Mouse (Mus musculus): ENCODE data around the gene Sh3bgrl. TPM values are rescaled to one million over a fixed set of nuclear protein-coding genes. Genes with fewer than 3 reads are reported as not detected.

Sh3bgrl gene
- polyA plus RNA-seq, 1 experiment from 2014 or later: 115 TPM

DNA sequence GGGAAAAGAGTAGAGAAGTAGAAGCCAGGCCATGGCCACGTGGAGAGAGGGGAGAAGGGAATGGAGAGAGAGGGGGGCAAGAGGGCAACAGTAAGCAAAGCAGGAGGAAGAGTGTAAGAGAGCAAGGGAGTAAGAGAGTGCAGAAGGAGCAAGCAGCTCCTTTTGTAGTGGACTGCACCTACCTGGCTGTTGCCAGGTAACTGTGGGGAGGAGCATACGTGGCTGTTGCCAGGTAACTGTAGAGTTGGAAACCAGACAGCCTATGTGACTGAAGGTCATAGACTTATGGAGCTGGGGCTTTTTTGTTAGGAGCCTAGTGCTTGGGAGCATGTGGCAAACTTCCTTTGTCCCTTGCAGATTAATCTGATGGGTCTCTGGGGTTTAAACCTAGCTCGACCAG lies 80.3 kb downstream of the Sh3bgrl start:
- DNase-seq (ENCODE audit: low spot score): no peak
- Histone ChIP-seq H3K9ac (ENCODE audit: low read length) (no peak overlapping the region), H3K9me3 (ENCODE audit: control insufficient read depth, low read length) (no peaks in the 10 kb centered on the region), H3K4me3 (ENCODE audit: low read depth, low read length) (no peak overlapping the region), H3K27ac (ENCODE audit: low read depth) (no peak overlapping the region), H3K27me3 (replicated peaks; ENCODE audit: control insufficient read depth, insufficient read depth, low read length) (no peaks in the 10 kb centered on the region), H3K36me3 (ENCODE audit: control insufficient read depth, insufficient read depth, low read length) (no peaks in the 10 kb centered on the region), H3K4me1 (replicated peaks; ENCODE audit: control insufficient read depth, insufficient read depth, low read length) (no peaks in the 10 kb centered on the region), H3K4me2 (ENCODE audit: low read length) (no peak overlapping the region)
- ATAC-seq (replicated peaks; ENCODE audit: low FRiP score, low TSS enrichment, low read depth): peak; percentile 74
- WGBS: 35% methylated on average over 3 of the region's 3 CpGs

DNA sequence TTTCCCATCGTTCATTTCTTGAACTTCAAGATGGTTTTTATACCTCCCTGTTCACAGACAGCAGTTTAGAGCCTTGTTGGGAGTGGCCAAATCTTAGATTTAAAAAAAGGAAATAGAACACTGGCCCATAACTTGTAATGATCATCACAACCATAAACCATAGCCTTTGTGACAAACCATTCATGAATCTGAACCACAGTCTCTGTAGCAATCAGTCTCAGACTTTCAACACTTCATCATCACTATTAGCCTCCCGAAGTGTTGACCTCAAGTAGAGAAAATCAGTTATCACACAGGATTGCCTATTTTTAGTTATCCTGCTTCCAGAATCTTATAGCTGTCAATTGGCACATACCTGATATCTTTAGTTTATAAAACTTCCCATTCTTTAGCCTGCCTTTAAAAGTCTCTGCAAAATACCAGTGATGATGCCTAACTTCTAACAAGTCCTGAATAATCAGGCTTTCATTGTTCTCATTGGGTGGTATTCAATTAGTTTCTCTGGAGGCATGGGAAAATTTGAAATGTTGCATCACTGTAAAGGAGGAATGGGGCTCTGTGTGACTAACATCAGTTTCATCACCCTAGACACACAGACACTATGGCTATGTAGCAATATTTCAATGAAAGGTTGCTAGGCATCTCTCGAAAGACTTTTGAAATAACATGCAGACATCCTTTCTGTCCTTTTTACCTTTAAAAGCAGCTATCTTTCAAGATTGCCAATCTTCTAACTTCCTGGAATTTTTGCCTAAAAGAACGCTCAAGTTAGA lies 89.7 kb downstream of the Sh3bgrl start:
- no peak overlapping the region for H3K4me3 ChIP-seq (ENCODE audit: low read depth, low read length)
- 80% methylated on average over 4 of the region's 4 CpGs for WGBS
- no peak overlapping the region for H3K27ac ChIP-seq (ENCODE audit: low read depth)
- no peaks in the 10 kb centered on the region for H3K27me3 ChIP-seq (replicated peaks; ENCODE audit: control insufficient read depth, insufficient read depth, low read length)
- H3K4me2 ChIP-seq (ENCODE audit: low read length): no peak overlapping the region
- H3K4me1 ChIP-seq (replicated peaks; ENCODE audit: control insufficient read depth, insufficient read depth, low read length): no peaks in the 10 kb centered on the region
- H3K9me3 ChIP-seq (ENCODE audit: control insufficient read depth, low read length): no peaks in the 10 kb centered on the region
- DNase-seq (ENCODE audit: low spot score): no peak
- ATAC-seq (replicated peaks; ENCODE audit: low FRiP score, low TSS enrichment, low read depth): no peak
- H3K36me3 ChIP-seq (ENCODE audit: control insufficient read depth, insufficient read depth, low read length): no peaks in the 10 kb centered on the region
- no peak overlapping the region for H3K9ac ChIP-seq (ENCODE audit: low read length)

DNA sequence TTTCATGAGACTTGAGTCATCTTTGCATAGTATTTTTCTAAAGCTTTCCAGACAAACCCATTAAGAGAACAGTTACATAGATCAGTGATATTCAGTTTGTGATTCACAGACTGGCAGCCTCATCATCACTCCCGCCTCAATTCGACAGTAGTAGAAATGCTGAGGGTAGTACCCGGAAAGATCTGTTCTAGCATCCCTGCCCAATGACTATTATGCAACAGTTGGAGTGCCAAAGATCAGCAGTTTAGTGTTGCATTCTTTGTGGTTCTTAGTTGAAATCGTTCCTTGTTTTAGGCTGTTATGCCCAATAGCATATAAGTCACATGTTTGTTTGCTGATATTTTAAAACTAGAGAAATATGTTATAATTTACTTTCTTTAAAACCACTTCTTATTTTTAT lies 94.4 kb downstream of the Sh3bgrl start:
- DNase-seq (ENCODE audit: low spot score): no peak
- Histone ChIP-seq H3K9me3 (ENCODE audit: control insufficient read depth, low read length) (no peaks in the 10 kb centered on the region), H3K9ac (ENCODE audit: low read length) (no peak overlapping the region), H3K4me1 (replicated peaks; ENCODE audit: control insufficient read depth, insufficient read depth, low read length) (no peaks in the 10 kb centered on the region), H3K27ac (ENCODE audit: low read depth) (no peak overlapping the region), H3K4me3 (ENCODE audit: low read depth, low read length) (no peak overlapping the region), H3K27me3 (replicated peaks; ENCODE audit: control insufficient read depth, insufficient read depth, low read length) (no peaks in the 10 kb centered on the region), H3K36me3 (ENCODE audit: control insufficient read depth, insufficient read depth, low read length) (no peaks in the 10 kb centered on the region), H3K4me2 (ENCODE audit: low read length) (no peak overlapping the region)
- ATAC-seq (replicated peaks; ENCODE audit: low FRiP score, low TSS enrichment, low read depth): no peak
- 84% methylated on average over 4 of the region's 4 CpGs for WGBS

DNA sequence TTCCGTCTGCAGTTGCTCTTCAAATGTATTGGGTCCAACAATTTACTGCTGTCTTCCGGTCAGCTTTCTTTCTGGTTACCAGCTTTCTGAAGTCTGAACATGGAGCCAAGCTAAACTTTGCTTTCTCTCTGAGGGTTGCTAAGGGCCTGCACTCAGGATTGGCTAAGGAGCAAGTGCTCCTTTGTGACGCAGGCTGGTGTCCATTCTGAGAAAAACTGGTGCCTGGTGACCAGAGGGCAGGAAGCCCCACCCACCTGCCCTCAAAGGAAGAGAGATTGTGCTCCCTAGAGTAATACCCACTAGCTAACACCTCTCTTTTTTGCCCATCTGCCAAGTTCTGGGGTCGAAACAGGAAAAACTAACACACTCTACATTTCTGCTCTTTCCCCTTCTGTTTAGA lies 95.8 kb downstream of the Sh3bgrl start:
- ATAC-seq (replicated peaks; ENCODE audit: low FRiP score, low TSS enrichment, low read depth): no peak
- no peak overlapping the region for H3K9ac ChIP-seq (ENCODE audit: low read length)
- H3K4me3 ChIP-seq (ENCODE audit: low read depth, low read length): no peak overlapping the region
- H3K9me3 ChIP-seq (ENCODE audit: control insufficient read depth, low read length): no peaks in the 10 kb centered on the region
- no peaks in the 10 kb centered on the region for H3K36me3 ChIP-seq (ENCODE audit: control insufficient read depth, insufficient read depth, low read length)
- H3K4me2 ChIP-seq (ENCODE audit: low read length): no peak overlapping the region
- 62% methylated on average over 4 of the region's 4 CpGs for WGBS
- no peak for DNase-seq (ENCODE audit: low spot score)
- H3K4me1 ChIP-seq (replicated peaks; ENCODE audit: control insufficient read depth, insufficient read depth, low read length): no peaks in the 10 kb centered on the region
- H3K27ac ChIP-seq (ENCODE audit: low read depth): no peak overlapping the region
- H3K27me3 ChIP-seq (replicated peaks; ENCODE audit: control insufficient read depth, insufficient read depth, low read length): no peaks in the 10 kb centered on the region

DNA sequence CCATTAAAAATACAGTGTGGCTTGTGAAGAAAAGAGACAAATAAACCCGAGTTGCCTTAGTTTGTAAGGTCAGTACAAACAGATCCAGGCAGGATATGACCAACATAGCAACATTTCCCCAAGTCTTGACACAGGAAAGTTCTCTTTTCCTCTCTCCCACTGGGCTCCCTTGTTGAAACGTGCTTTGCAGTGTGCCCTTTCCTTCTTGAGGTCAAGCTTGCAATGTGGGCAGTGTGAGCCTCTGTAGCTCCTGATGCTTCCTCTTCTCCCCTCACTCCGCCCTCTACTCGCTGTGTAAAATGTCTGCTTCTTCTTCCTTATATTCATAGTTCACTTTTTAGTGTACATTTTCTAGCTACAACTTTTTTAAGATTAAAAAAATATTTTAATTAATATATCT lies 96.3 kb downstream of the Sh3bgrl start:
- 60% methylated on average over 4 of the region's 4 CpGs for WGBS
- no peaks in the 10 kb centered on the region for H3K4me1 ChIP-seq (replicated peaks; ENCODE audit: control insufficient read depth, insufficient read depth, low read length)
- ATAC-seq (replicated peaks; ENCODE audit: low FRiP score, low TSS enrichment, low read depth) (no peak), DNase-seq (ENCODE audit: low spot score) (no peak)
- H3K9me3 ChIP-seq (ENCODE audit: control insufficient read depth, low read length): no peaks in the 10 kb centered on the region
- no peak overlapping the region for H3K4me3 ChIP-seq (ENCODE audit: low read depth, low read length)
- H3K4me2 ChIP-seq (ENCODE audit: low read length): no peak overlapping the region
- H3K36me3 ChIP-seq (ENCODE audit: control insufficient read depth, insufficient read depth, low read length): no peaks in the 10 kb centered on the region
- H3K9ac ChIP-seq (ENCODE audit: low read length): no peak overlapping the region
- no peak overlapping the region for H3K27ac ChIP-seq (ENCODE audit: low read depth)
- no peaks in the 10 kb centered on the region for H3K27me3 ChIP-seq (replicated peaks; ENCODE audit: control insufficient read depth, insufficient read depth, low read length)

DNA sequence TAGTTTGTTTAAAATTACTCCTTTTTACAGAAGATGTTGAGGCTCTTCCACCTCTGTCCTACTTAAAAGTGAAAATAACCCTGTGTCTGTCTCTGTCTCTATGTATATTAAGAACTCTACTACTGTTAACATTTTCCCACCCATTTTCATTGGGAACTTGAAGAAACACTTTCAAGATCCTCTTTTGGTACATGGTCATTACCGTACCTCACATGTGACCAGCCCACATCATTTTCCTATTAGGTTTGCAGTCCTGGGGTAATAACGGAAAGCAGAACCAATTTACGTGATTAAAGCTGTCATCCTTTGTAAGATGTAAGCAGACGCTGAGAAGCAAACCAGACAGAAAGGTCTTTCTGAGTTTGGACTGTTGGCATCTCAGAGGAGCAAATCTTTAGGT lies 101.3 kb downstream of the Sh3bgrl start, which contains the start of gene Gm6377:
Gm6377 (plus strand) TSS at position 289 of the 400 bp plus-strand sequence.
- Histone ChIP-seq H3K27ac (ENCODE audit: low read depth) (no peak within 1 kb of the TSS), H3K4me3 (ENCODE audit: low read depth, low read length) (no peak within 1 kb of the TSS), H3K27me3 (replicated peaks; ENCODE audit: control insufficient read depth, insufficient read depth, low read length) (no peaks in the 10 kb centered on the region), H3K4me2 (ENCODE audit: low read length) (no peak within 1 kb of the TSS), H3K9me3 (ENCODE audit: control insufficient read depth, low read length) (no peaks in the 10 kb centered on the region), H3K4me1 (replicated peaks; ENCODE audit: control insufficient read depth, insufficient read depth, low read length) (no peaks in the 10 kb centered on the region), H3K9ac (ENCODE audit: low read length) (no peak within 1 kb of the TSS), H3K36me3 (ENCODE audit: control insufficient read depth, insufficient read depth, low read length) (no peaks in the 10 kb centered on the region)
- DNase-seq (ENCODE audit: low spot score): no peak
- ATAC-seq (replicated peaks; ENCODE audit: low FRiP score, low TSS enrichment, low read depth): no peak
- 46% methylated on average over 4 of the region's 4 CpGs for WGBS

DNA sequence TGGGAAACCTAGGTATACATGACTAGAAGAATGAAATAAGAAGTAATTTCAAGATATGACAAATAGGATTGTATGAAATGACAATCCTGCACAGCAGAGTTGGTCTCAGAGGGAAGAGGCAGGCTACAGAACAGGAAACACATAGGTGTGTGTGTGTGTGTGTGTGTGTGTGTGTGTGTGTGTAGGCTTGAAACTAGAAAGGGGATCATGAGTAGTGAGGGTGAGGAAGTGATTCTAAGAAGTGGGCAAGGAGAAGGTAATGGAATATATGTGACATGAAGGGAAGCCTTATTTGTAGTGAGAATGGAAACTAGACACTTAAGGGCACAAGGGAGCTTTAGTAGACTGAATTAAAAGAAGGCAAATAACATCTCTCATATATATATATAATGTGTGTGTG lies 112.7 kb downstream of the Sh3bgrl start:
- no peaks in the 10 kb centered on the region for H3K36me3 ChIP-seq (ENCODE audit: control insufficient read depth, insufficient read depth, low read length)
- no peak overlapping the region for H3K4me3 ChIP-seq (ENCODE audit: low read depth, low read length)
- H3K27ac ChIP-seq (ENCODE audit: low read depth): no peak overlapping the region
- H3K4me2 ChIP-seq (ENCODE audit: low read length): no peak overlapping the region
- no peak overlapping the region for H3K9ac ChIP-seq (ENCODE audit: low read length)
- no peak for ATAC-seq (replicated peaks; ENCODE audit: low FRiP score, low TSS enrichment, low read depth)
- H3K27me3 ChIP-seq (replicated peaks; ENCODE audit: control insufficient read depth, insufficient read depth, low read length): no peaks in the 10 kb centered on the region
- no peaks in the 10 kb centered on the region for H3K9me3 ChIP-seq (ENCODE audit: control insufficient read depth, low read length)
- DNase-seq (ENCODE audit: low spot score): no peak
- no peaks in the 10 kb centered on the region for H3K4me1 ChIP-seq (replicated peaks; ENCODE audit: control insufficient read depth, insufficient read depth, low read length)

DNA sequence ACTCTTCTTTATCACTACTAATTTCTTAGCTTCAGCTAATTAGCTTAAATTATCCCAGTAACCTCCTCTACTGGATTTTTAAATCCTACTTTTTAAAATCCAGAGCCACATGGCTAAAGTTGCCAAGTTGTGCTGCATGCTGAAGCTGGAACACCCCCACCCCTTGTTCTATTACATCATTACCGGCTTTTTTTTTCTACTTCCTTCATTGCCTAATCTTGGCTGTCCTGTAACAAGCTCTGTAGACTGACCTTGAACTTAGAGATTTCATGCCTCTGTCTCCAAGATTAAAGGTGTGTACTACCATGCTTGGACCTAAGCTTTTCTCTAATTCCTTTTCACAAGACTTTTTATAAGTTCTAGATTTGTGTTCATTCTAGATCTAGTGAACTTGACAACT lies 133.6 kb downstream of the Sh3bgrl start:
- H3K27me3 ChIP-seq (replicated peaks; ENCODE audit: control insufficient read depth, insufficient read depth, low read length): no peaks in the 10 kb centered on the region
- no peak overlapping the region for H3K4me2 ChIP-seq (ENCODE audit: low read length)
- ATAC-seq (replicated peaks; ENCODE audit: low FRiP score, low TSS enrichment, low read depth) (no peak), DNase-seq (ENCODE audit: low spot score) (no peak)
- H3K4me3 ChIP-seq (ENCODE audit: low read depth, low read length): no peak overlapping the region
- H3K4me1 ChIP-seq (replicated peaks; ENCODE audit: control insufficient read depth, insufficient read depth, low read length): no peaks in the 10 kb centered on the region
- WGBS: 100% methylated on average over 1 of the region's 1 CpGs
- no peak overlapping the region for H3K9ac ChIP-seq (ENCODE audit: low read length)
- no peak overlapping the region for H3K27ac ChIP-seq (ENCODE audit: low read depth)
- no peaks in the 10 kb centered on the region for H3K9me3 ChIP-seq (ENCODE audit: control insufficient read depth, low read length)
- no peaks in the 10 kb centered on the region for H3K36me3 ChIP-seq (ENCODE audit: control insufficient read depth, insufficient read depth, low read length)

DNA sequence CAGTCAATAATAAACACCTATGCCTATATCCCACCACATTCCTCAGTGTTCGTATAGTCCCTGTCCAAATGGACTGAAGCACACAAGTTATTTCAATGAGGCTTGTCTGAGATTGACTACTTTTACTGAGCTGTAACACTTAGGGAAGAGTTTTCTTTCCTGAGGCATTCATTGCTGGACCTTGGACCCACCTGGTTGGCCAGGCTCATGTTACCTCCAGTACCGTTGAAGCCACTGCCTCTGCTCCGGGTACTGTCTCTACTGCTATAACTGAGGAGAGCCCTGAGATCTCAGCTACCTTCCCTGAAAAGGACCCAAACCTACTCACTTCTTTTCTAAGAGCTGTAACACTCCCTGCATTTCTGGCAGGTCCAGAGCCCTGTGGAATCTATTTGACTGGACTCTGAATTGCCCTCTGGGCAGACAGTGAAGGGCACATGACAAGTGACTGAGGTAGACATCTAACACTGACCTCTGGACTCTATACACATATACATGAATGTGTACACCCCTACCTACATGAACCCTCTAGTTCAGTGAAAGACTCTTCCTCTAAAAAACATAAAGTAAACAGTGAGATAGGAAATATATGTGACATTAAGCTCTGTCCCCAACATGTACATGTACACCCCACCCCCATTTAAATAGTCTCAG lies 140.3 kb downstream of the Sh3bgrl start:
- H3K4me3 ChIP-seq (ENCODE audit: low read depth, low read length): no peak overlapping the region
- H3K9me3 ChIP-seq (ENCODE audit: control insufficient read depth, low read length): no peaks in the 10 kb centered on the region
- ATAC-seq (replicated peaks; ENCODE audit: low FRiP score, low TSS enrichment, low read depth) (no peak), DNase-seq (ENCODE audit: low spot score) (no peak)
- WGBS: 78% methylated on average over 3 of the region's 3 CpGs
- H3K9ac ChIP-seq (ENCODE audit: low read length): no peak overlapping the region
- no peak overlapping the region for H3K27ac ChIP-seq (ENCODE audit: low read depth)
- no peaks in the 10 kb centered on the region for H3K4me1 ChIP-seq (replicated peaks; ENCODE audit: control insufficient read depth, insufficient read depth, low read length)
- H3K36me3 ChIP-seq (ENCODE audit: control insufficient read depth, insufficient read depth, low read length): no peaks in the 10 kb centered on the region
- no peaks in the 10 kb centered on the region for H3K27me3 ChIP-seq (replicated peaks; ENCODE audit: control insufficient read depth, insufficient read depth, low read length)
- no peak overlapping the region for H3K4me2 ChIP-seq (ENCODE audit: low read length)
